Mouse (Mus musculus) WW6 (cell line): ENCODE measurements around the gene Olfr19.
"Not testable (repeated sequence)": the region's sequence is repeated elsewhere in the genome, so short reads cannot be mapped to it uniquely, and the experiment has no call there.

ENCODE experiments used
- DNase-seq: peaks from one replicate; pipeline ENCODE4 v3.0.0-alpha.2; 2013; ENCODE audit warnings: low read depth, low spot score

Olfr19 gene

GRCm38 (mm10) chr16:16676305-16676704 is at the start of gene Olfr19:
Gene Olfr19, minus strand, starts transcription at chr16:16676405.
- DNase-seq: no peak

DNA sequence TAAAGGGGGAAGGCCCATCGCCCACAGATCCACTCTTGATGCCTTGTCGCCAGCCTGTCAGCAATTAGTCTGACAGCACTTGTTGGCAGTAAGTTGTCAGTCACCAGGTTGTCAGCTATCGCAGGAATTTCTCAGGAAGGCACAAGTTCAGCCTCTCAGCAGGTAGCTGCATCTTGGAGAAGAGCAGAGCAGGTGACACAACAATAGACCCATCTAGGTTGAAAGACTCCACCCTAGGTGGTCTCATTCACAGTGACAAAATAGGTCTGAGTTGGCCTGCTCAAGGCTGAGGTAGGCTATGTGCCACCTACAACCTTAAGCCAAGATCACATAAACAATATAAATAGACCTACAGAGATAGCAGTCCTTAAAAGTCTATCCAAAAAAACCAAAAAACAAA is 8.8 kb upstream of the Olfr19 start:
- peak; percentile 20 for DNase-seq

DNA sequence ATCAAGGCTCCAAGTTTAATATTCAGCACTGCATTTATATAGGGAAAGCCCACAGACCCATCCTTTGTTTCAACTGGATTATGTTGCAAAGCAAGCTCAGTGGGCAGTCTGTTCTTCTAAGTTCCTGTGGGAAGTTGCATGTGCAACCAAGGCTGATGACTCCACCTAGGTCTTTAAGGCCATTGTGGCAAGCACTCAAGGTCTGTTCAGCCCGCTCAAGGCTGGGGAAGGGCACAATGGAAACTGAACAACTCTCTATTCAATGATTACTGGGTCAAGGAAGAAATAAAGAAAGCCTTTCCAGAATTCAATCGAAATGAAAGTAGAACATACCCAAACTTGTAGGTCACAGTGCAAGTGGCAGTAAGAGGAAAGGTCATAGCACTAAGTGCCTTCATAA is 7.8 kb upstream of the Olfr19 start:
- peak; percentile 5 for DNase-seq

GRCm38 (mm10) chr16:16664994-16665393 is 11.2 kb downstream of the Olfr19 start:
- DNase-seq: no peak

- not testable (repeated sequence) for DNase-seq
Observed at GRCm38 (mm10) chr16:16664516-16664915, 11.7 kb downstream of the Olfr19 start.

DNA sequence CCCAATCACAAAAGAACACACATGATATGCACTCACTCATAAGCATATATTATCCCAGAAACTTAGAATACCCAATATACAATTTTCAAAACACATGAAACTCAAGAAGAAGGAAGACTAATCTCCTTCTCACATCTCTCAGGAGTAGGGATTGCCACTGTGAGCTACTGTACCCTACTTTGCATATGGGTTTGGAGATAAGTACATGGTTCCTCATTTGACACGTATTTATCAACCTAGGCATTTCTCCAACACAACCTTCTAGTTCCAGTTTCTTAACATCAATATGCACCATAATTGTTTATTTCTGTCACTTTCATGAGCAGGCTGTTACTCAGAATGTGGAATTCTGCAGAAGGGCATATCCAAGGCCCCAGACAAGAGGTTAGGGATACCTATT is 31.1 kb downstream of the Olfr19 start:
- no peak for DNase-seq

- no peak for DNase-seq
Observed at GRCm38 (mm10) chr16:16633730-16634129, 42.5 kb downstream of the Olfr19 start.
